Mouse (Mus musculus): ENCODE data around the gene Pramef8. TPM values are rescaled to one million over a fixed set of nuclear protein-coding genes. Genes with fewer than 3 reads are reported as not detected.

Gene Pramef8
- 21.5 and 23.4 TPM in 2 replicates for polyA plus RNA-seq (2015; fragmentation: Nextera tagmentation; extraction: Ambion mirVana)

DNA sequence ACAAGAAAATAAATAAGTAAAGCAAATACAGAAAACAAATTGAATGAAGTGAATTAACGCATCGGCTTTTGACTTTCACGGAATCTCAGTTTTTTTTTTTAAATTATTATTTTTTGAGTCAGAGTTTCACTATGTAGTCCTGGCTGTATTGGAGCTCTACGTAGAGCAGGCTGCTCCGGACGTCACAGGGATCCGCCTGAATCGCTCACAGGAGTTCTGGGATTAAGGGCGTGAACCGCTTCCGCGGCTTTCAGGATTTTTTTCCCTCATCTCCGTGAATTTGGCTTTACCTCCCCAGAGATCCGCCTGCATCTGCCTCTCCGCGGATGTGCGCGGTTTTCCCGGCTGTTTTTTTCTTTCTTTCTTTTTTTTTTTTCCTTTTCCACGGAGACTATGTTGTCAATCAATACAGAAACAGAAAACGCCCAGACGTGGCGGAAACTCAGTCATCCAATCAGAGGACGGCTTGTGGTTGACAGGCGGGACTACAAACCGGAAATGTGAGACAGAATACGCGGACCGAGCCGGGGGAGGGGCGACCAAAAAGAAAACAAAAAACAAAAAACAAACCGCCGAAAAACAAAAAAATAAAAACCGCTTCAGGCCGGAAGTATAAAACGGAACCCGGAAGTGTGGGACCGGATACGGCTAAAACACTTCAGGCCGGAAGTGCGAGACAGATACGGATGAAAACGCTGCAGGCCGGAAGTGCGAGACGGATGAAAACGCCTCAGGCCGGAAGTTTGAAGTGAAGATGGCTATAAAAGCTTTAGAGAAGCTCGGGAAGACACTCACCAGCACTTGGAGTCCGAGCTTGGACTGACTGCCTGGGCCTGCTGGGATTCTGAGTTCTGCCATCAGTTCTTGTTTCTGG lies at the start of gene Pramef8:
Gene Pramef8, plus strand, starts transcription at position 208 of the 874 bp plus-strand sequence.
- Histone ChIP-seq H3K27ac (ENCODE audit: low read length) (peak within 1 kb of the TSS; percentile 87), H3K4me3 (ENCODE audit: low read length) (peak within 1 kb of the TSS; percentile 61), H3K4me2 (replicated peaks; ENCODE audit: low read depth, low read length) (peak within 1 kb of the TSS; percentile 56), H3K36me3 (ENCODE audit: insufficient read depth, low read length) (peaks cover 25% of the 10 kb centered on the region), H3K27me3 (ENCODE audit: insufficient read depth, low read length) (no peaks in the 10 kb centered on the region), H3K9ac (replicated peaks; ENCODE audit: low read length) (peak within 1 kb of the TSS; percentile 65), H3K4me1 (ENCODE audit: insufficient read depth, low read length) (no peaks in the 10 kb centered on the region; the same call in 1 of the 2 replicates), H3K9me3 (ENCODE audit: low read length) (peaks cover 8% of the 10 kb centered on the region)
- peak; percentile 94 for ATAC-seq (ENCODE audit: low FRiP score, low TSS enrichment)
- whole genome bisulfite sequencing = 1% methylated on average over 50 of the region's 50 CpGs

DNA sequence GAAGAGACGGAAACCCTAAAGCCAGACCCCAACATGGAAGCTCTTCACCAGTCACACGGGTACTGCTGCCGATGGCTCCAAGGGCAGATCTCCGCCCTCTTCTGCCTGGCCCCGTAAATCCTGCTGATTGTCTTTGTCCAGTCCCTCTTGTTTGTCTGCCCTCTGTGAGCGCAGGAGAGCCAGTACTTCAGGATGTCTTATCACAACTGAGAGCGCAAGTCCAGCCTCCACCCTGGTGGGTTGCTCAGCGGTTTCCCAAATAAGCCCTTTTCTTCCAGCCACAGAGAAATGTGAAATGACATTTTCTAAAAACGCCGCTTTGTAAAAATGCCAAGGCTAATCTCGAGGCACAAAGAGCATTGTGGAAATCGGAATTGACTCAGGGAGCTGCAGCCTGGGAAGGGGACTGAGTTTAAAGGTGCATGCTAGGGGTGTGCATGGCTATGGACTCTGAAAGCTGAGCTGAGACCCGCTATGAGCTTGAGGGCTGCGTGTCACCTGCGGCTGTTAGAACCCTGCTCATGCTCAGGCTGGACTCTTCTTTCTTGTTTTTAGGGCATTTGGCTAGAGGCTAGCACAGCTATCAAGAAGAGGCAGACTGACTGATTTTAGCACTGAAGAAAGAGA lies 45.7 kb upstream of the Pramef8 start:
- H3K4me2 ChIP-seq (replicated peaks; ENCODE audit: low read depth, low read length) = no peak overlapping the region
- no peak overlapping the region for H3K9ac ChIP-seq (replicated peaks; ENCODE audit: low read length)

DNA sequence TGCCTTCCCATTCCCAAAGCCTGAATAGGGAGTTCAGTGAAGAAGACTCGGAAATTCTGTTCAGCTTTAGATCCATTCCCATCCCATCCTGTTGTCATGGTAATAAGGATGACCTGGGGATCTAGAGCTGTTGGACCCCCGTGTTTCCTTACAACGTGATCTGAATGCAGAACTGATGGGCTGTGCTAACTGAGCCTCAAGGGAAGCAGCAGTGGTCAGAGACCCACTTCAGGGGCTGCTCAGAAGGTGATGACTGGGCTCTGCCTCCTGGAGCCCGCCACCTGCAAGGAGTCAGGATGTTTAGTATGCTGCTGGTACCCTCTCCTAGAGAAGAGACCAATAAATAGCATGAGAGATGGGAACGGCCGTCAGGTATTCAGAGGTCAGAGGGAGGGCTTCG lies 32.7 kb upstream of the Pramef8 start:
- ATAC-seq (ENCODE audit: low FRiP score, low TSS enrichment) = no peak; the same call in 1 of the 2 replicates
- Histone ChIP-seq H3K36me3 (ENCODE audit: insufficient read depth, low read length) (no peaks in the 10 kb centered on the region), H3K4me3 (ENCODE audit: low read length) (no peak overlapping the region), H3K27me3 (ENCODE audit: insufficient read depth, low read length) (peaks cover 7% of the 10 kb centered on the region; the same call in 1 of the 2 replicates), H3K4me2 (replicated peaks; ENCODE audit: low read depth, low read length) (no peak overlapping the region), H3K4me1 (ENCODE audit: insufficient read depth, low read length) (no peaks in the 10 kb centered on the region), H3K27ac (ENCODE audit: low read length) (no peak overlapping the region), H3K9ac (replicated peaks; ENCODE audit: low read length) (no peak overlapping the region), H3K9me3 (ENCODE audit: low read length) (no peaks in the 10 kb centered on the region)
- WGBS = 34% methylated on average over 7 of the region's 7 CpGs

More for the DNA sequence above, 45.7 kb upstream of the Pramef8 start:
- H3K4me3 ChIP-seq (ENCODE audit: low read length) = no peak overlapping the region
- no peaks in the 10 kb centered on the region for H3K4me1 ChIP-seq (ENCODE audit: insufficient read depth, low read length)
- H3K36me3 ChIP-seq (ENCODE audit: insufficient read depth, low read length) = no peaks in the 10 kb centered on the region
- no peak overlapping the region for H3K27ac ChIP-seq (ENCODE audit: low read length)
- no peaks in the 10 kb centered on the region for H3K9me3 ChIP-seq (ENCODE audit: low read length)
- ATAC-seq (ENCODE audit: low FRiP score, low TSS enrichment) = no peak
- 44% methylated on average over 15 of the region's 15 CpGs for WGBS
- H3K27me3 ChIP-seq (ENCODE audit: insufficient read depth, low read length) = no peaks in the 10 kb centered on the region

- H3K36me3 ChIP-seq (ENCODE audit: insufficient read depth, low read length) = no peaks in the 10 kb centered on the region
- ATAC-seq (ENCODE audit: low FRiP score, low TSS enrichment) = peak; percentile 39
Measured at GRCm38 (mm10) chr4:143379931-143380715, 32.1 kb upstream of the Pramef8 start.

GRCm38 (mm10) chr4:143380716-143381004 lies 31.6 kb upstream of the Pramef8 start:
- ATAC-seq (ENCODE audit: low FRiP score, low TSS enrichment) = no peak
- H3K9ac ChIP-seq (replicated peaks; ENCODE audit: low read length) = no peak overlapping the region
- no peak overlapping the region for H3K27ac ChIP-seq (ENCODE audit: low read length)
- no peaks in the 10 kb centered on the region for H3K9me3 ChIP-seq (ENCODE audit: low read length)
- WGBS = under 1% methylated on average over 5 of the region's 5 CpGs
- no peak overlapping the region for H3K4me2 ChIP-seq (replicated peaks; ENCODE audit: low read depth, low read length)
- H3K4me3 ChIP-seq (ENCODE audit: low read length) = no peak overlapping the region
- peaks cover 7% of the 10 kb centered on the region; the same call in 1 of the 2 replicates for H3K27me3 ChIP-seq (ENCODE audit: insufficient read depth, low read length)
- no peaks in the 10 kb centered on the region for H3K36me3 ChIP-seq (ENCODE audit: insufficient read depth, low read length)
- H3K4me1 ChIP-seq (ENCODE audit: insufficient read depth, low read length) = no peaks in the 10 kb centered on the region

More at GRCm38 (mm10) chr4:143379931-143380715, 32.1 kb upstream of the Pramef8 start:
- no peaks in the 10 kb centered on the region for H3K4me1 ChIP-seq (ENCODE audit: insufficient read depth, low read length)
- no peak overlapping the region for H3K4me3 ChIP-seq (ENCODE audit: low read length)
- H3K9ac ChIP-seq (replicated peaks; ENCODE audit: low read length) = no peak overlapping the region
- H3K27me3 ChIP-seq (ENCODE audit: insufficient read depth, low read length) = peaks cover 7% of the 10 kb centered on the region; the same call in 1 of the 2 replicates
- H3K4me2 ChIP-seq (replicated peaks; ENCODE audit: low read depth, low read length) = no peak overlapping the region
- no peaks in the 10 kb centered on the region for H3K9me3 ChIP-seq (ENCODE audit: low read length)
- WGBS = 26% methylated on average over 14 of the region's 15 CpGs
- H3K27ac ChIP-seq (ENCODE audit: low read length) = no peak overlapping the region

GRCm38 (mm10) chr4:143382163-143382562 lies 30.1 kb upstream of the Pramef8 start:
- no peak overlapping the region for H3K4me2 ChIP-seq (replicated peaks; ENCODE audit: low read depth, low read length)
- peaks cover 7% of the 10 kb centered on the region; the same call in 1 of the 2 replicates for H3K27me3 ChIP-seq (ENCODE audit: insufficient read depth, low read length)
- H3K9me3 ChIP-seq (ENCODE audit: low read length) = no peaks in the 10 kb centered on the region
- 80% methylated on average over 3 of the region's 3 CpGs for WGBS
- H3K27ac ChIP-seq (ENCODE audit: low read length) = no peak overlapping the region
- no peak overlapping the region for H3K4me3 ChIP-seq (ENCODE audit: low read length)
- H3K36me3 ChIP-seq (ENCODE audit: insufficient read depth, low read length) = no peaks in the 10 kb centered on the region
- no peak for ATAC-seq (ENCODE audit: low FRiP score, low TSS enrichment)
- no peak overlapping the region for H3K9ac ChIP-seq (replicated peaks; ENCODE audit: low read length)
- no peaks in the 10 kb centered on the region for H3K4me1 ChIP-seq (ENCODE audit: insufficient read depth, low read length)

DNA sequence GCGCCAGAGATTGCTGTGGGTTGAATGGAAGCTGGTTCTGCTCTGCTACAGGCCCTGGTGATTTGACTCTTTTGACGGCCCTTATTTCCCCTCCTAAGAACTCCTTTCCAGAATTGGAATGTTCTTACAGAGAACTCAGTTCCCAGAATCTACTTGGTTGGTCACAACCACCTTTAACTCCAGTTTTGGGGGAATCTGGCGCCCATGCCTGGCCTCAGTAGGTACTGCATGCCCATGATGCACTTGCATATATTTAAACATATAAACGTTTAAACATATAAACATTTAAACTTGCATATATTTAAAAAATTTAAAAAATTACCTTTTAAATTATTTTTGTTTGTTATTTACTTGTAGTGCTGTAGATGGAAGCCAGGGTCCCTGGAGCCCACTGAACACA lies 28.6 kb upstream of the Pramef8 start:
- Histone ChIP-seq H3K27me3 (ENCODE audit: insufficient read depth, low read length) (peaks cover 7% of the 10 kb centered on the region; the same call in 1 of the 2 replicates), H3K4me3 (ENCODE audit: low read length) (no peak overlapping the region), H3K4me2 (replicated peaks; ENCODE audit: low read depth, low read length) (no peak overlapping the region), H3K9me3 (ENCODE audit: low read length) (no peaks in the 10 kb centered on the region), H3K36me3 (ENCODE audit: insufficient read depth, low read length) (no peaks in the 10 kb centered on the region), H3K27ac (ENCODE audit: low read length) (no peak overlapping the region), H3K4me1 (ENCODE audit: insufficient read depth, low read length) (no peaks in the 10 kb centered on the region), H3K9ac (replicated peaks; ENCODE audit: low read length) (no peak overlapping the region)
- ATAC-seq (ENCODE audit: low FRiP score, low TSS enrichment) = no peak
- WGBS = 42% methylated on average over 4 of the region's 4 CpGs

DNA sequence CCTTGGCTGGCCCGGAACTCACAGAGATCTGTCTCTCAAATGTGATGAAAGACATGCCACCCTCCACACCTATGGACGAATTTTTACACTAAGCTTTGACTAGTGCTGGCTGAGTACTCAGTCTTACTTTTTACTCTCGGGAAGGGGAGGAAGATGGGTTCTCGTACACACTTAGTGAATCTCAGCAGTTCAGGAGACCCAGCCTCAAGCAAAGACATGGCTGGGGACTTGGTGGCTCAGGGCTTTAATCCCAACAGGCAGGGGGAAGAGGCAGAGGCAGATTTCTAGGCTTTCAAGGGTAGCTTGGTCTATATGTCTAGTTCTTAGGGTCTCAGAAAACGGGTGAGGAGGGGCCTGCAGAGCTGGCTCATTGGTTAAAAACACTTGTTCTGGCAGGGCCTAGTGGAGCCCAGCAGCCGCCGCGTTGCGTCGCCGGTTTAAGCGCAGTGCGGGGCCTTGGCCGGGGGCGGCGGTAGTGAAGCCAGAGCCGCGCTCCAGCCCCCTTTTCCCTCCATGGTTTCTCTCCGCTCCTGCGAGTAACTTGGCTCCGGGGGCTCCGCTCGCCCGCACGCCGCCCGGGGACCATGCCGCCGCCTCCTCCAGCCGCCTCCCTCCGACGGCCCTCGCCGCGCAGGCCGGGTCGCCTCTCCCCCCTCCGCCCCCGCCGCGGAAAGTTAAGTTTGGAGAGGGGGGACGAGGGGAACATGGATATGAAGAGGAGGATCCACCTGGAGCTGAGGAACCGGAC lies 23.1 kb upstream of the Pramef8 start:
- no peaks in the 10 kb centered on the region for H3K36me3 ChIP-seq (ENCODE audit: insufficient read depth, low read length)
- peak; percentile 93 for ATAC-seq (ENCODE audit: low FRiP score, low TSS enrichment)
- peak overlapping the region; percentile 61 for H3K4me2 ChIP-seq (replicated peaks; ENCODE audit: low read depth, low read length)
- H3K9ac ChIP-seq (replicated peaks; ENCODE audit: low read length) = peak overlapping the region; percentile 60
- H3K9me3 ChIP-seq (ENCODE audit: low read length) = no peaks in the 10 kb centered on the region
- H3K4me1 ChIP-seq (ENCODE audit: insufficient read depth, low read length) = no peaks in the 10 kb centered on the region
- 7% methylated on average over 38 of the region's 43 CpGs for whole genome bisulfite sequencing
- no peak overlapping the region for H3K27ac ChIP-seq (ENCODE audit: low read length)
- peak overlapping the region; percentile 45 for H3K4me3 ChIP-seq (ENCODE audit: low read length)
- H3K27me3 ChIP-seq (ENCODE audit: insufficient read depth, low read length) = no peaks in the 10 kb centered on the region

DNA sequence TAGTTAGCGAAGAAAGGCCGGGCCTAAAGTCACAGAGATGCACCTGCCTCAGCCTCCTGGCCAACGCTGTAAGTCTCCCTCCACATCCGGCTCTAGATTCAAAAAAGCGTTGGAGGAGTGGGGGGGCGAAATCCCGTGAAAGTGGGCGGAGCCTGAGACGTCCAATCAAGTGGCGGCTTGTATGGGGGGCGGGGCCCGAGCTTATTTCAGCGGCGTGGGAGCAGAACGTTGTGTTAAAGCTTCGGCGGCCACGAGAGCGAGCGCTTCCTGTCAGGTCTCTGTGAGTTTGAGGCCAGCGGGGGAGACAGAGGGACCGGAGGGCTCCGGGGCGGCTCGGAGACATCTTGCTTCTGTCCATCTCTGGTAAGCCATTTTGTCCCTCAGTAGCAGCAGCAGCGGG lies 18.0 kb upstream of the Pramef8 start, which contains the start of gene Pramel1:
Gene Pramel1, plus strand, starts transcription at position 248 of the 400 bp plus-strand sequence.
- H3K27me3 ChIP-seq (ENCODE audit: insufficient read depth, low read length) = no peaks in the 10 kb centered on the region
- WGBS = 85% methylated on average over 26 of the region's 26 CpGs
- no peaks in the 10 kb centered on the region for H3K4me1 ChIP-seq (ENCODE audit: insufficient read depth, low read length)
- H3K27ac ChIP-seq (ENCODE audit: low read length) = no peak within 1 kb of the TSS
- H3K9ac ChIP-seq (replicated peaks; ENCODE audit: low read length) = no peak within 1 kb of the TSS
- H3K4me2 ChIP-seq (replicated peaks; ENCODE audit: low read depth, low read length) = no peak within 1 kb of the TSS
- no peak within 1 kb of the TSS for H3K4me3 ChIP-seq (ENCODE audit: low read length)
- H3K9me3 ChIP-seq (ENCODE audit: low read length) = no peaks in the 10 kb centered on the region
- no peaks in the 10 kb centered on the region for H3K36me3 ChIP-seq (ENCODE audit: insufficient read depth, low read length)
- ATAC-seq (ENCODE audit: low FRiP score, low TSS enrichment) = no peak

Data from kidney, embryonic 16.5 days (tissue).